Mouse (Mus musculus) stomach, postnatal 0 days (tissue): Measurements from ENCODE around the gene Ginm1.

Experiments used
- CTCF ChIP-seq: IDR thresholded peaks from 2 replicates; pipeline ENCODE4 v1.5.1; 2016; ENCODE audit warnings: antibody characterized with exemption, low read depth, mild to moderate bottlenecking, moderate library complexity
- EP300 ChIP-seq: optimal IDR thresholded peaks from 2 replicates; pipeline ENCODE3; 2016; ENCODE audit warnings: antibody characterized with exemption

DNA sequence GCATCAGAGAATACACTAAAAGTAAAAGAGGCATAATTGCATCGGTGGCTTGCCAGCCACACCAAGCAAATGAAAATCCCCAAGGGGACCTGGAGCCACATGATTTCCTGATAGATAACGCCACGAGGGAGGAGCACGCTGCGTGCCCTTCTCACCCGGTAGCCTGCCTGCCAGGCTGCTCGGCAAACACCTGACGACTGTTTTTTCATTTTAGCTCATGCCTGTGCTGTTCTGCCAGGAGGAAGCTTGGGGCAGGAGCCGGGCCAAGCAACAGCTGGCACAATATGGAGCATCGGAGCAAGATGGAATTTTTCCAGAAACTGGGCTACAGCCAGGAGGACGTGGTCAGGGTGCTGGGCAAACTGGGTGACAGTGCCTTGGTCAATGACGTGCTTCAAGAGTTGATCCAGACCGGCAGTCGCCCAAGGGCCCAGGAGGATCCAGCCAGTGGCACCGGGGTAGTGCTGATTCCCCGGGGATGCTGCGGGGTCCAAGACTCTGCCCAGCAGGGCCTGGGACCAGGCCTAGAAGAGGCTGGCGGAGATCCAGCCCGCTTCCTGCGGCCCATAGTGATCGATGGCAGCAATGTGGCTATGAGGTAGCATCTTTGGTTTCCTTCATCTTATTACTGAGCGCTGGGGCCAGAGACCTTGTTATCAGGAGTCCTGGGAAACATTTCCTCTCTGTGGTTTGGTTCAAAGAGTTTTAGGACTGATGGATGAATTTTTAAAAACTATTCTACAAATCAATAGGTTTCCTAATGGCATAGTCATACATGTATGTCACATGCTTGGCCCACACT lies 47.1 kb upstream of the Ginm1 start:
- TF ChIP-seq CTCF (no peak), EP300 (no peak)
